Mouse (Mus musculus) ovary, adult 2 months (tissue): ENCODE data around the gene Ikbip. TPM values are rescaled to one million over a fixed set of nuclear protein-coding genes. Genes with fewer than 3 reads are reported as not detected.

Experiments used
- polyA plus RNA-seq: library from polyadenylated mRNA; depleted of rRNA; stranded (reverse); fragments of >200 nt; gene quantifications from 2 replicates; pipeline ENCODE4 v1.2.3, GENCODE M21; 2012; rRNA removed

Ikbip gene
- polyA plus RNA-seq = 3.9 and 4.7 TPM in 2 replicates

GRCm38 (mm10) chr10:91082550-91083392, at the start of gene Ikbip, which contains the start of gene Apaf1:
TSS of gene Ikbip (plus strand) at chr10:91082940.
TSS of gene Apaf1 (minus strand) at chr10:91082770.

GRCm38 (mm10) chr10:91123828-91124822, 41.4 kb downstream of the Ikbip start, which contains the start of gene Slc25a3:
TSS of gene Slc25a3 (minus strand) at chr10:91124059.

Other genes with a start within 250 kb of the Ikbip start
- 5.0 and 5.5 TPM in 2 replicates for gene Apaf1, start 170 bp upstream of the Ikbip start, polyA plus RNA-seq
- gene Slc25a3, start 41.1 kb downstream of the Ikbip start, polyA plus RNA-seq = 464 and 656 TPM in 2 replicates
- gene Tmpo, start 98.4 kb downstream of the Ikbip start, polyA plus RNA-seq = 76.9 and 91.4 TPM in 2 replicates